Mouse (Mus musculus): ENCODE measurements around the gene Lca5l. TPM values are rescaled to one million over a fixed set of nuclear protein-coding genes. Genes with fewer than 3 reads are reported as not detected.

Lca5l gene
- polyA plus RNA-seq, 1 experiment from 2014 or later, result 2.7 TPM

- H3K27me3 ChIP-seq, result no peaks in the 10 kb centered on the region
- no peak for TF ChIP-seq CTCF (IDR thresholded peaks at IDR 0.05)
- DNase-seq (ENCODE audit: low read depth, low spot score) (no peak), ATAC-seq (no peak)
- CTCF ChIA-PET, result interaction anchor here (2.4 kb wide), 1 partner anchor 8 kb away, joined by 11 read pairs; no protein-coding TSS in a partner anchor
- in situ Hi-C loops (cut with MboI; ENCODE audit: low pct_unique_long_range_greater_than_20kb), result loop anchor here (10.0 kb wide), 1 partner anchor 453 kb away; no protein-coding TSS in a partner anchor
- POLR2A ChIA-PET, result interaction anchor here (0.6 kb wide), 1 partner anchor 389 kb away, joined by 3 read pairs; no protein-coding TSS in a partner anchor
Observed at GRCm38 (mm10) chr16:96221959-96222358, 29.9 kb upstream of the Lca5l start.

DNA sequence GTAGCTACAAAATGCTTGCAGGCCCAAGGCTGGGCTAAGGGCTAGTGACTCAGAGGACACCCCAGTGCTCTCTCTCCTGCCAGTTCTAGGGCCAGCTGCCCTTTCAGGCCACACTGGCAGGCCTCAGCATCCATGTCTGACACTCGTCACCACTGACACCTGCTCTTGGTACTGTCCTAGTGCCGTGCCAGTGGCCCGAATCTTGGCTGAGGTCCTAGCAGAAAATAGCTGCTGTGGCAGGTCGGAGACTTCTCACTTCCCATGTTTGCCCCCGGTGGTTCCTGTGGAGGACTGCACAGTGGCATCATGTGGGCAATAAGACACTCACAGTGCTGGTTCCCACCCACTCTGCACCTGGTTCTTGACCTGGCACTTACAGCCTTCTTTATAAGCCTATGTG lies 29.4 kb upstream of the Lca5l start:
- POLR2A ChIA-PET, result no interaction called here
- DNase-seq (ENCODE audit: low read depth, low spot score), result no peak
- ATAC-seq, result no peak
- no peaks in the 10 kb centered on the region for H3K27me3 ChIP-seq
- no peak for TF ChIP-seq CTCF (IDR thresholded peaks at IDR 0.05)
- in situ Hi-C loops (cut with MboI; ENCODE audit: low pct_unique_long_range_greater_than_20kb), result loop anchor here (10.0 kb wide), 1 partner anchor 453 kb away; no protein-coding TSS in a partner anchor
- CTCF ChIA-PET, result interaction anchor here (2.4 kb wide), 1 partner anchor 8 kb away, joined by 11 read pairs; no protein-coding TSS in a partner anchor

GRCm38 (mm10) chr16:96213027-96213426 lies 21.0 kb upstream of the Lca5l start:
- in situ Hi-C loops (cut with MboI; ENCODE audit: low pct_unique_long_range_greater_than_20kb), result no loop called here
- DNase-seq (ENCODE audit: low read depth, low spot score), result no peak
- no peak for ATAC-seq
- peaks cover 3% of the 10 kb centered on the region for H3K27me3 ChIP-seq
- ChIA-PET POLR2A (no interaction called here), CTCF (interaction anchor here (1.2 kb wide), 1 partner anchor 18 kb away, joined by 3 read pairs; no protein-coding TSS in a partner anchor)
- no peak for TF ChIP-seq CTCF (IDR thresholded peaks at IDR 0.05)

DNA sequence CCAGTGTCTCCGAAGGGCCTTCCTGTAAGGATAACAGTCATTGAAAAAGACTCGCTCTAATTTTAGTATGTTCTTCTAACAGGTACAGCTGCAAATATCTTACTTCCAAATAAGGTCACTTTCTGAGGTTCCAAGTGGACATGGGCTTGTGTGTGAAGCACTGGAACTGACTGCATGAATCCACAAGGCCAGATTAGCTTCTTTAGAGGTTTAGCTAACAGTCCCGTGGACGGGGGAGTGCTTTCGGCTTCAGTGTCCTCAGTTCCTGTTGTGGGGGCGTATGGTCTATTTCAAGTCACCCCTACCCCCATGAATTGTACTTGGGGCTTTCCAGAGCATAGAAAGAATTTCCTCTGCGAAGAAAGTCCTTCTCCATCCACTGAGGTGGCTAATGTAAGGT lies 18.8 kb upstream of the Lca5l start:
- ChIA-PET CTCF (interaction anchor here (1.2 kb wide), 1 partner anchor 20 kb away, joined by 3 read pairs; no protein-coding TSS in a partner anchor), POLR2A (no interaction called here)
- ATAC-seq, result no peak
- no peak for DNase-seq (ENCODE audit: low read depth, low spot score)
- no peak for TF ChIP-seq CTCF (IDR thresholded peaks at IDR 0.05)
- in situ Hi-C loops (cut with MboI; ENCODE audit: low pct_unique_long_range_greater_than_20kb), result no loop called here
- no peaks in the 10 kb centered on the region for H3K27me3 ChIP-seq

DNA sequence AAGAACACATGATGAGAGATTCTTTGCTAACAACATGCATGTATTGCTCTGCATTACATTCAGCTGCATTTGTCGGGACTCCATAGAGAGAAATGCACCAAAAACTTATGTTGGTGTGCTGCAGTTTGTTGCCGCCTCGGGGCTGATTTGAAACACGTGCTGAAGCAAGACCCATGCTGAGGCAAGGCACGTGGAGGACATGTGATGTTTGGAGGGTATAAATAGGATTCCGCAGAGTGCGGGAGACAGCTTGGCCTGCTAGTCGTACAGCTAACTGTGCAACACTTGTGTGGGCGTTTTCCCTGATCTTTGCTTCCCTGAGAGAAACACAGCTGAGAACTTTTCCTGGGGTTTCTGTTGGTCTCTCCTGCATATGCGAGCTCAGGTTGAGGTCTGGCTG lies 17.7 kb upstream of the Lca5l start:
- CTCF ChIA-PET, result interaction anchor here (1.2 kb wide), 1 partner anchor 21 kb away, joined by 3 read pairs; no protein-coding TSS in a partner anchor
- in situ Hi-C loops (cut with MboI; ENCODE audit: low pct_unique_long_range_greater_than_20kb), result no loop called here
- no peak for ATAC-seq
- no peak for TF ChIP-seq CTCF (IDR thresholded peaks at IDR 0.05)
- no peaks in the 10 kb centered on the region for H3K27me3 ChIP-seq
- POLR2A ChIA-PET, result no interaction called here
- DNase-seq (ENCODE audit: low read depth, low spot score), result no peak

DNA sequence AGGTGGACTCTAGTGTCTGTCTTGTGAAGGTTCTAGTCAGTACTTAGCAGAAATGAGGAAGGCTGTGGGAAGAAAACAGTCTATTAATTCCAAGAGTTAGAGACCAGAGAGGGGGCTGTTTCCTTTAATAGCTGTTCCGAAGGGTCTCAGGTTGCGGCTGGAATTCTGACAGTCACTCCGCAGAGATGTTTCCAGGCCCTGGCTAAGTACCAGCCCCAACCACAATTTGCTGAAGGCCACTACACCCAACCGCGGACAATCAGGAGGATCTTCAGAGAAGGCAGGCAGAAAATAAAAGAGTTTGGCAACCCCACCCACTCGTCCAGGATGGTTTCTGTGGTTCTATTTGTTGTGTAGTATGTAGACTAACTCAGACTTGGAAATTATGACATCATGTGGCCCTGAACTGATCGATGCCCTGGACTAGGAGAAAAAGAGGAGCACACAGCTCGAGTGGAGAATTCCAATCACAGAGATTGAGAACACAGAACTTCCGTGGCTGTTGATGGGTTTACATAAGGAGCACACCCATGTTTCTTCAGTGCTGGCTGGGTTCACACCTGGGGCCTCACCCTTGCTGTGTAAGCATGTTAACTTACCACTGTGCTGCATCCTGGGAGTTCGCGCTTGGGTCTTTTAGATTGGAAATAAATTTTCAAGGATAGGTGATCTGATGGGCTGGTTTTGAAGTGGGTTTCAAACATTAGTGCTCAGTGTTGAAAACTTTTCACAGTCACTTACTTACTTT lies 9.6 kb upstream of the Lca5l start:
- no peak for ATAC-seq
- CTCF ChIA-PET, result no interaction called here
- no peak for DNase-seq (ENCODE audit: low read depth, low spot score)
- TF ChIP-seq CTCF (IDR thresholded peaks at IDR 0.05), result no peak
- POLR2A ChIA-PET, result no interaction called here
- in situ Hi-C loops (cut with MboI; ENCODE audit: low pct_unique_long_range_greater_than_20kb), result no loop called here
- H3K27me3 ChIP-seq, result no peaks in the 10 kb centered on the region

- in situ Hi-C loops (cut with MboI; ENCODE audit: low pct_unique_long_range_greater_than_20kb), result no loop called here
- ChIA-PET POLR2A (no interaction called here), CTCF (no interaction called here)
- no peaks in the 10 kb centered on the region for H3K27me3 ChIP-seq
- DNase-seq (ENCODE audit: low read depth, low spot score) (no peak), ATAC-seq (no peak)
- TF ChIP-seq CTCF (IDR thresholded peaks at IDR 0.05), result no peak
Observed at GRCm38 (mm10) chr16:96200702-96201028, 8.6 kb upstream of the Lca5l start.

- CTCF ChIA-PET, result no interaction called here
- TF ChIP-seq CTCF (IDR thresholded peaks at IDR 0.05), result no peak
- POLR2A ChIA-PET, result no interaction called here
- H3K27me3 ChIP-seq, result no peaks in the 10 kb centered on the region
- in situ Hi-C loops (cut with MboI; ENCODE audit: low pct_unique_long_range_greater_than_20kb), result no loop called here
- no peak for DNase-seq (ENCODE audit: low read depth, low spot score)
- peak; percentile 91 for ATAC-seq
Observed at GRCm38 (mm10) chr16:96199913-96200701, 8.0 kb upstream of the Lca5l start, which contains the start of gene Sh3bgr. Sh3bgr (plus strand) TSS chr16:96200450.

DNA sequence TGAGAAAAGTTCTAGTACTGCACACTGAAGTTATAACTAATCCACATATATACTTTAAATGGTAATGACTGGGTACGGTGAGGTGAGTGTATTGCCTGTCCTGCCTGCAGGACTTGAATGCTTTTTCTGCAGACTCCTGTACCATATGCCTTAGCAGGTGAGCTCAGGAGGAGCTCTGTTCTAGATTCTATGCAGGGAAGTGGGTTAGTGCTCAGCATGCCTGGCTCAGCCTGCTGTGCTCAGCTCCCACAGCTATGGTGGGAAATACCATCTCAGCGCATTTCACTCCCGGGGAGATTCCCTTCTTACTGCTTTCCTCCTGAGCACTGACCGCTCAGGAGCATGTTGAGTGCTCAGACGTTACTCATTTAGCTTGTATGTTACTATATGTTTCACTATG lies 4.5 kb downstream of the Lca5l start:
- H3K27me3 ChIP-seq, result no peaks in the 10 kb centered on the region
- CTCF ChIA-PET, result interaction anchor here (1.1 kb wide), 1 partner anchor 86 kb away, joined by 3 read pairs; no protein-coding TSS in a partner anchor
- ATAC-seq (no peak), DNase-seq (ENCODE audit: low read depth, low spot score) (no peak)
- in situ Hi-C loops (cut with MboI; ENCODE audit: low pct_unique_long_range_greater_than_20kb), result no loop called here
- POLR2A ChIA-PET, result no interaction called here
- TF ChIP-seq CTCF (IDR thresholded peaks at IDR 0.05), result no peak

DNA sequence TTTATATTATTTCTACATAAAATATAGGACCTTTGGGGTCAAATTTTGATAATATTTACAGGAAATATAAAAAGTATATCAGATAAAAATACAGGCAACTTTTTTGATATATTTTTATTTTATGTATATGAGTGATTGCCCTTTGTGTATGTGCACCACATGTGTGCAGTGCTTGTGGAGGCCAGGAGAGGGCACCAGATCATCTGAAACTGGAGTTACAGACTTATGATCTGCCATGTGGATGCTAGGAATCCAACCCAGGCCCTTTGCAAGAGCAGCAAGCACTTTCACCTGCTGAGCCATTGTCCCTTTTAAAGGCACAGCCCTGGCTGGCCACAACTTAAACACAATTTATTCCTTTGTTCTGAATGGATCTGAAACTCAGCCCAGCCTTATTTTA lies 12.9 kb downstream of the Lca5l start:
- no peak for ATAC-seq
- TF ChIP-seq CTCF (IDR thresholded peaks at IDR 0.05), result no peak
- in situ Hi-C loops (cut with MboI; ENCODE audit: low pct_unique_long_range_greater_than_20kb), result no loop called here
- ChIA-PET CTCF (no interaction called here), POLR2A (no interaction called here)
- no peak for DNase-seq (ENCODE audit: low read depth, low spot score)
- H3K27me3 ChIP-seq, result no peaks in the 10 kb centered on the region

- ATAC-seq, result no peak
- CTCF ChIA-PET, result interaction anchor here (1.5 kb wide), 1 partner anchor 10 kb away, joined by 3 read pairs; no protein-coding TSS in a partner anchor
- TF ChIP-seq CTCF (IDR thresholded peaks at IDR 0.05), result no peak
- H3K27me3 ChIP-seq, result no peaks in the 10 kb centered on the region
- POLR2A ChIA-PET, result no interaction called here
- in situ Hi-C loops (cut with MboI; ENCODE audit: low pct_unique_long_range_greater_than_20kb), result no loop called here
- no peak for DNase-seq (ENCODE audit: low read depth, low spot score)
Observed at GRCm38 (mm10) chr16:96175399-96175798, 16.7 kb downstream of the Lca5l start.
